Mouse (Mus musculus) bone marrow, adult 2 months (tissue): ENCODE data around the gene Dennd4c.

Source experiments
- CTCF ChIP-seq: fragments of 200-500 bp; IDR thresholded peaks from 2 replicates; pipeline ENCODE4 v1.5.1; 2011; ENCODE audit warnings: low read length, control low read depth; ENCODE audit not compliant: control insufficient read depth, insufficient read depth
- POLR2A ChIP-seq: fragments of 200-500 bp; IDR thresholded peaks from 2 replicates; pipeline ENCODE4 v1.6.1; 2011; ENCODE audit warnings: low read depth, mild to moderate bottlenecking, control low read depth, low read length, borderline replicate concordance; ENCODE audit not compliant: control insufficient read depth

DNA sequence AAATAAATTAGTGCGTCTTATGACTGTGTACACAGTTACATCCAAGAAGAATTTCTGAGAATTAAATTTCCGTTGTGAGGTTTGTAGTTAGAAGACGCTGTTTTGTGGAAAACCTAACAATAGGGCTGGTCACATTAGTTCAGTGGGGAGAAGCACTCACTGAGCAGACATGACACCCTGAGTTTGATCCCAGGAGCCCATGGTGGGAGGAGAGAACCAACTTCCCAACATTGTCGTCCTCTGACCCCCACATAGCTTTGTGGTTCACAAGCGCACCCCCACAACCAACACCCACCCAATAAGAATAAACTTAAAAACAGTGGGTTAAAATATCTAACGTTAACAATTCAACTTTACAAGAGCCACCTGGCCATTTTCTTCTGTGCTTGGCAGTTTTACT lies 18.5 kb upstream of the Dennd4c start:
- TF ChIP-seq CTCF (no peak), POLR2A (no peak)
